Mouse (Mus musculus): ENCODE measurements around the gene 4930590J08Rik.
"Not testable (repeated sequence)": the region's sequence is repeated elsewhere in the genome, so short reads cannot be mapped to it uniquely, and the experiment has no call there.

4930590J08Rik gene

DNA sequence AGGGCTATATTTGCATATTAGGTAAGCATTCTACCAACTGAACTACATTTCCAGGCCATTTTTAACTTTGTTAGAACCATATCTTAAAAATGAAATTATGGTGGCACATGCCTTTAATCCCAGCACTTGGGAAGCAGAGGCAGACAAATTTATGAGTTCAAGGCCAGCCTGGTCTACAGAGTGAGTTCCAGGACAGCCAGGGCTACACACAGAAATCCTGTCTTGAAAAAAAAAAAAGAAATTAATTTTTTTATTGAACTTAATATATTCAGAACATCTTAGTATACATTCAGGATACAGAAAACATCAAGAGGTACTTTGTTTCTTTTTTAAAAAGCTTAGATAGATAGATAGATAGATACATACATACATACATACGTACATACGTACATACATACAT lies at the start of gene 4930590J08Rik:
Gene 4930590J08Rik, plus strand, starts transcription at position 301 of the 400 bp plus-strand sequence.
- not testable (repeated sequence) for DNase-seq (ENCODE audit: low spot score in 2 of 2)

- no peak for DNase-seq (ENCODE audit: low spot score in 2 of 2)
These were observed 44.3 kb upstream of the 4930590J08Rik start for GRCm38 (mm10) chr6:91858339-91858738.

GRCm38 (mm10) chr6:91862848-91863247 lies 39.8 kb upstream of the 4930590J08Rik start:
- DNase-seq (ENCODE audit: low spot score in 2 of 2): no peak

DNA sequence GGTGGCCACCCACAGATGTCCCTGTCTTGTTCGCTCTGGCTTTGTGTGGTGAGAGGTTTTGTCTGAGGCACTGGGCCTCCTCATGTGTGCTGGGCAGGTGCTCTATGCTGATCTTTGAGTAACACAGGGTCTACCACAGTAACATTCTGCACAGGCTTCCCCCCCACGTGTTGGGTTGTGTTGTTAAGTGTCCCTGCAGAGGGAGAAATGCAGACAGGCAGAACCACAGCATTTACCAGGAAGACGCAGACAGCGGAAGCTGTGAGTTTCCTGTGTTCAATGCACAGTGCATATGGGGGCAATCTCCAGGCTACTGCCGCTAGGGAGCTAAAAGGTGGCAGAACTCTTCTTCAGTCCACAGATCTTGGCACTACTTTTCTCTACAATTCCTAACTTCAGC lies 38.0 kb upstream of the 4930590J08Rik start:
- DNase-seq (ENCODE audit: low spot score in 2 of 2): no peak

DNA sequence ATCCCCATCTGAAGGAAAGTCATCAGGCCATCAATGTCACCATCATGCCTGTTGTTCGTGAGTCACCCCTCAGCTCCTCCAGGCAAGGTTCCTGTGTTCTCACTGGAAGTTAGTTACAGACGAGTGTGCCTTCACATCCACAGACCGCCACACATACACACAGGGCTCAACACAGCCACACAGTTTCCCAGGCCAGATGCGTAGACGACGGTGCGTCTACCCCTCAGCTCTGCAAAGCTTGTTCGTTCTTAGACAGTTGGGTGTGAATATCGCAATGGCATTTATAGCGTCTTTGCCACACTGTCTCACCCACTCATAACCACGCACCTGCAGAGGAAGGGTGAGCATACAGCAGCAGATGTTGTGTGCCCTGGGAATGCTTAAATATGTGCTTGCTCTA lies 37.0 kb upstream of the 4930590J08Rik start:
- peak; percentile 42 to 58 for DNase-seq (ENCODE audit: low spot score in 2 of 2)

DNA sequence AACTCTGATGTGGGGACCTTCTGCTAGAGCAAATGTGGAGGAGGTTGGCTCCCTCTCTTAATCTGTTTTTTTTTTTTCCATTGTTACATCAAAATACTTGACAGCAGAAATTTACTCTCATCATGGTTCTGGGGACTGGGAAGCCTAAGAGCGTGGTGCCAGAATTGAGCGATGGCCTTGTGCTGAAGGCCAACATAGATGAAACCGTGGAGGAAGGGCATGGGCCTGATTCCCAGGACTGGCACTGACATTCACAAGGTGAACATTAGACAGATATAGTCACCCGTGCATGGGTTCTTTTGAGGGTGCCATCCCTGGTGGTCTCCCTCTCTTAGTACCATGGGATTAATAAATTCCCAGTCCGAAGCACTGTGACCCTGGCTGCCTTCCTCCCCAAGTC lies 34.5 kb upstream of the 4930590J08Rik start:
- no peak for DNase-seq (ENCODE audit: low spot score in 2 of 2)

GRCm38 (mm10) chr6:91872781-91873180 lies 29.8 kb upstream of the 4930590J08Rik start:
- no peak for DNase-seq (ENCODE audit: low spot score in 2 of 2)

GRCm38 (mm10) chr6:91877885-91878651 lies 24.5 kb upstream of the 4930590J08Rik start, which contains the start of gene Ccdc174:
TSS of gene Ccdc174 (plus strand) at chr6:91878053.
- peak; percentile 81 to 96 for DNase-seq (ENCODE audit: low spot score in 2 of 2)

DNA sequence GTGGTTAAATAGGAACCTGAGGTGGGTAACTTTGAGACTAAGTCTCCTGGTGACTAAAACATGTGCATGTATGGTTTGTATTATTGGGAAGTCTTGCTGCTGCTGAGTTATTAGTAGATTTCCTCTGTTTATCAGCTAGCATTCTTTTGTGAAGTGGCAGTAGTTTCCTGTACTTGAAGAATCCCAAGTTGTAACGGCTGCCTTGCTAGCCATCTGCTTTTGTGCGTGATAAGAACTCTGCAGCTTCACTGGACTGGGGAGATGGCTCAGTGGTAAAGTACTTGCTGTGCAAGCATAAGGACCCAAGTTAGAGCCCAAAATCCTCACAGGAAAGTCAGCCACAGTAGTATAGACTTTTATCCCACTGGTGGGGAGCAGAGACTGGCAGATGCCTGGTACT lies 18.8 kb upstream of the 4930590J08Rik start:
- no peak for DNase-seq (ENCODE audit: low spot score in 2 of 2)

DNA sequence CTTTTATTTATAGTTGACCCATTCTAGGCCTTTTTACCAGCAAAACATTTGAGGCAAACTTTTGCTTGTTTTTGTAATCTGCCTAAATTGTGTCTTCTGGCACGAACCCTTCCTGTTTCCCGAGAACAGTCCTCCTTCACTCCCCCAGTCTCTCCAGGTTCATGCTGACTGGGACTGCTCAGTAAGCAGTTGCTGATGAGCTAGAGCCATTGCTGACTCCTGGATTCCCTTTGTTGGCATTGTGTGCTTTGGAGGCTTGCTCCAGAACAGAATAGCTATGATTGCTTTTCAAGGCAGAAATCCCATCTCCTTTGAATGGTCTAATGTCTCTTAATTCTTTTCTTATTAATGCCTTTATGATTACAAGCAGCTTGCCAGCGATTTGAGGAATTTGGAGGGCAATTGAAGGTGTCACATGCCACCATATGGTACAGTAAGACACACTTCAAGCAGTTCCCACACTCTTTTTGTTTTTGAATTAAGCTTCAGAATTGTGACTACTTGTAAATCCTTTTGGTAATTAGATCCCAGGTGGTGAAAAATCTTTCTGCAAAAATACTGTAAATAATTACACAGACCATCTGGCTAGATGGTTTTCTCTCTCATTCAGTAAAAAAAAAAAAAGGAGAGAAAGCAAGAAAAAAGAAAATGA lies 13.2 kb upstream of the 4930590J08Rik start:
- DNase-seq (ENCODE audit: low spot score in 2 of 2): no peak

DNA sequence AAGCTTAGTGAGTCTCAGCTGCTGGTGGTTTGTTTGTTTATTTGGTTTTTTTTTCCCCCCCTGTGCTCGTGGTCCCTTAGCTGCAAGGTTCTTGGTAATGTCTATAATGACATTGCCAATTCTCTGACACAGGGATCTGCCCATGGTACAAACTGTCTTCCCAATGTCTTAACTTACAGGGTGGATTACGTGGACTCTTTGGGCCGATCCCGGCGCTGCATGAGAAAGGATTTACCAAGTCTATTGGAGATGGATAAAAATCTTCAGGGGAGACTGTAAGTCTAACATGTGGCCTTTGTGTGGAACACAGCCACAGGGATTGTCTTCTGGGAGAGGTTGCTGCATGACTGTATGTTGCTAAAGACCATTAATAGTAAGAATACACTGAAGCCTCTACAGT lies 12.0 kb upstream of the 4930590J08Rik start:
- DNase-seq (ENCODE audit: low spot score in 2 of 2): no peak

GRCm38 (mm10) chr6:91891776-91892175 lies 10.8 kb upstream of the 4930590J08Rik start:
- no peak for DNase-seq (ENCODE audit: low spot score in 2 of 2)

DNA sequence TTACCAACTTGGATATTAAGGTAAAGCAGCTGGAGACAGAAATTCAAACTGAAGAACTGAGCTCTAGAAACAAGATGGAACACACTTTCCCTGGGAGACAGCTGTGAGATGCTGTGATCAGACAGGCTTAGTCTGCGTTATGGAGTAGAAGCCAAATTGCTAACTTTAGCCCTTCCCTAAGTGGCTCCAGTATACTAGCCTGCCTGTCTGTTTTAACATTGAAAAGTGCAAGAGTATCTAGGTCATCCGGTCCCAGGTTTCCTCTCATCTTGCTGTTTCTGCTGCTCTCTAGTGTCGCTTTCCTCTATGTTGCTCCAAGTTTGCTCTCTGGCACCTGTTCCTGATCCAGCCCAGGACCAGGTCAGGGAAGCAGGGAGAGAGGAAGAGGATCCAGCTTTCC lies 5.8 kb upstream of the 4930590J08Rik start:
- no peak for DNase-seq (ENCODE audit: low spot score in 2 of 2)

- peak in 1 of 2 experiments; percentile 77 for DNase-seq (ENCODE audit: low spot score in 2 of 2)
These were observed 1.1 kb upstream of the 4930590J08Rik start for GRCm38 (mm10) chr6:91901505-91901904.

DNA sequence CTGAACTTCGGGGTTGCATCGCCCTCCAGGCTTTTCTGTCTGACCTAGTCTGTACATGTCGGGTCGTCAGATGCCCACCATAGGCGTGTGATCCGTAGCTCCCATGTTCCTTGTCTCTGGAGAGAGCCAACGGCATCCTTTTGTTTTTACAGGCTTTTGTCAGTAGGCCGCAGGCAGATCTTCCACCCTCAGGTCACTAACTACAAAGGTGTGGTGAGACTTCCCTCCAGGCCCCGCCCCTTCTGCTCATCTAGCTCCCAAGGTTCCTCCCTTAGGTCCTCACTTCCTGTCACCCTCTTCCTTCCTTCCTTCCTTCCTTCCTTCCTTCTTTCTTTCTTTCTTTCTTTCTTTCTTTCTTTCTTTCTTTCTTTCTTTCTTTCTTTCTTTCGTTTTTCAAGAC lies 11.4 kb downstream of the 4930590J08Rik start:
- no peak for DNase-seq (ENCODE audit: low spot score in 2 of 2)

GRCm38 (mm10) chr6:91917286-91917685 lies 14.7 kb downstream of the 4930590J08Rik start:
- DNase-seq (ENCODE audit: low spot score in 2 of 2): peak; percentile 28 to 69

GRCm38 (mm10) chr6:91917716-91918115 lies 15.1 kb downstream of the 4930590J08Rik start:
- DNase-seq (ENCODE audit: low spot score in 2 of 2): no peak

DNA sequence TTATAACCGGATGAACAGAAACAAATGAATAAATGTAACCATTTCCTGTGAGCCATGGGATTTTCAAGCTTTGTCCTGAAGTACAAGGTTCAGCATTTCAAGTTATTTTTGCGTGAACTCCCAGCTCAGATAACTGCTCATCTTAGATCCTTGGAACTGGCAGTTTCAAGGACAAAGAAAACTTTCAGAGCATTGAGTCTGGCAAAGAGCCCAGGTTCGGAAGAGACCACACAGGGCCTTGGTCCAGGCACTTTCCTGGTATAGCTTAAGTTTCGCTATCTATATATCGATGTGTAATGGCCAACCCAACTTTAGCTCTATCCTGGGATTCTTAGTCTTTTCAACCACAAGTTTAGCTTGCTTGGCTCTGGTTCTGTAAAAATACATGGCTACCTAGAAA lies 28.6 kb downstream of the 4930590J08Rik start:
- DNase-seq (ENCODE audit: low spot score in 2 of 2): no peak

GRCm38 (mm10) chr6:91938491-91938890 lies 35.9 kb downstream of the 4930590J08Rik start:
- no peak for DNase-seq (ENCODE audit: low spot score in 2 of 2)

DNA sequence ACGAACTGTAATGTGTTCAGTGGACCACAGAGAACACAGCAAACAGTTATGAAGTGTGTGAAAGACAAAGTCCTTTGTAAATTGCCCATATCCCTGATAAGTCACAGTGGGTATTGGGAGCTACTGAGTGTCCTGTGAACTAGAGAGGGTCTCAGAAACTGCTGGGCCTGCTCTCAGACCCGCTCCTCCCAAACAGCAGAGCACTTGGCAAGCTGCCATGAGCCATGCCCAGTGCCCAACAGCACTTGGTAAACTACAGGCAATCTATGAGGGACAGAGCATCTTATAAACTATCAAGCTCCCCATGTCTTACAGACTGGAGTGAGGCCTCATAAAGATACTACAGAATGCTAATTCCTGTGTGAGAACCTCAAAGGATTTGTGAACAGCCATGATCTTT lies 45.8 kb downstream of the 4930590J08Rik start:
- no peak for DNase-seq (ENCODE audit: low spot score in 2 of 2)

GRCm38 (mm10) chr6:91958015-91958414 lies 55.4 kb downstream of the 4930590J08Rik start:
- not testable (repeated sequence) for DNase-seq (ENCODE audit: low spot score in 2 of 2)

- no peak for DNase-seq (ENCODE audit: low spot score in 2 of 2)
These were observed 57.6 kb downstream of the 4930590J08Rik start for GRCm38 (mm10) chr6:91960028-91960811.

All from left cerebral cortex, adult 9 months (tissue).